Mouse (Mus musculus): ENCODE measurements around the gene Mrpl52. TPM values are rescaled to one million over a fixed set of nuclear protein-coding genes. Genes with fewer than 3 reads are reported as not detected.

The Mrpl52 gene
- total and polyA plus RNA-seq, 3 experiments, result 469 to 473 TPM; not detected in 1

- TF ChIP-seq SIN3A (IDR thresholded peaks at IDR 0.05; ENCODE audit: low read length) (peak; percentile 44; the same call in 1 of the 2 replicates), POLR2AphosphoS5 (IDR thresholded peaks at IDR 0.05; ENCODE audit: borderline replicate concordance, low read depth, low read length) (no peak), POLR2AphosphoS2 (IDR thresholded peaks at IDR 0.05; ENCODE audit: low read length) (no peak)
Observed at GRCm38 (mm10) chr14:54464293-54465005, 37.7 kb downstream of the Mrpl52 start (continued).

DNA sequence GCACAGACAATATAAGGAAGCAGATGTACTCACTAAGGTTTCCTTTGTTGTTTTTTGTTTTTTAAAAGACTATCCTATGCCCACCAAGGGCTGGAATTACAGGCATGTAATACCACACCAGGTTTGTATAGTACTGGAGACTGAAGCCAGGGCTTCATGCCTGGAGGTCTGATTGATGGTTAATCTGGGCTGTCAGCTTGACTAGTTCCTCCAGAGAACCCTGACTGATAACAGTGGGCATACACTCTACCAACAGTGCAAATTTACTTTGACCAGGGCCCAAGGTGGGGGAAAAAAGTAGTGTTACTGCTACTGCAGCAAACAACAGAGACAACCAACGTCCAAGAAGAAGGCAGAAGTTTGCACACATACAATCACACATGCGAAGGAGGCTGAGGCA is 44.8 kb downstream of the Mrpl52 start:
- Histone ChIP-seq H3K4me3 (ENCODE audit: control insufficient read depth in 1 of 2, insufficient read depth in 1 of 2, low read depth in 2 of 2, low read length in 2 of 2) (no peak overlapping the region), H3K36me3 (ENCODE audit: control insufficient read depth in 1 of 2, insufficient read depth in 2 of 2, low read length in 2 of 2) (peaks cover 0 to 8% of the 10 kb centered on the region in 2 experiments; a peak in 3 of 4 replicates)
- peak; percentile 46 for DNase-seq (ENCODE audit: low read depth, low spot score)

DNA sequence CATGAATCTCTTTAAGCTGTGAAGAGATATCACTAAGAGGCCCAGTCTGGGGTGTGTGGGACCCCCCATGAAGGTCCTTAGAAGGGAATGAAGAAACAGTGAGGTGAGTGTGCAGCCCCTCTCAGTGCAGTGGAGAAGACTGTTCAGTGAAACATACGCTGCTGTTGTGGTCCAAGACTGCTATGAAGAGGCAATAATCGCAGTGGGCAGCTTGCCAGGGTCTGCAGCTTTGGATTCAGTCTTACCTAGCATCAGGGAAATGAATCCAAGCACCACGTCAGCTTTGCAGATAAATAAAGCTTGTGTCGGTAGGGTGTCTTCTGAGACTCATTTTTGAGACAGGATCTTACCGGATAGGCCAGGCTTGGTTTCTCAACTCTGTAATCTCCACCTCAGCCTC is 46.0 kb downstream of the Mrpl52 start:
- H3K9ac ChIP-seq (ENCODE audit: control insufficient read depth, low read depth, low read length, poor library complexity, severe bottlenecking), result no peak overlapping the region
- peaks cover 12 to 21% of the 10 kb centered on the region in 2 experiments for H3K4me1 ChIP-seq (ENCODE audit: control insufficient read depth in 1 of 2, insufficient read depth in 2 of 2, low read length in 2 of 2)
- H3K27ac ChIP-seq (ENCODE audit: control insufficient read depth, low read depth, low read length), result no peak overlapping the region
- H3K79me2 ChIP-seq (ENCODE audit: control insufficient read depth, insufficient read depth, low read length, poor library complexity), result no peaks in the 10 kb centered on the region; the same call in 1 of the 2 replicates
- H3K9me3 ChIP-seq (replicated peaks; ENCODE audit: insufficient read depth, low read length), result no peaks in the 10 kb centered on the region
- peaks cover 0 to 14% of the 10 kb centered on the region in 2 experiments; a peak in 2 of 4 replicates for H3K36me3 ChIP-seq (ENCODE audit: control insufficient read depth in 1 of 2, insufficient read depth in 2 of 2, low read length in 2 of 2)
- H3K27me3 ChIP-seq (ENCODE audit: control insufficient read depth in 1 of 2, insufficient read depth in 2 of 2, low read length in 2 of 2), result no peaks in the 10 kb centered on the region
- TF ChIP-seq BHLHE40 (IDR thresholded peaks at IDR 0.05; ENCODE audit: borderline replicate concordance, low read depth, low read length), result no peak
- TF ChIP-seq ETS1 (IDR thresholded peaks at IDR 0.05; ENCODE audit: low read depth, low read length), result no peak
- no peak for TF ChIP-seq POLR2A (IDR thresholded peaks at IDR 0.05; ENCODE audit: control insufficient read depth in 1 of 2, insufficient read depth in 1 of 2, low read depth in 1 of 2, low read length in 2 of 2, poor library complexity in 1 of 2)
- no peak for TF ChIP-seq ZKSCAN1 (IDR thresholded peaks at IDR 0.05; ENCODE audit: low read depth, low read length)
- no peak for TF ChIP-seq GABPA (IDR thresholded peaks at IDR 0.05; ENCODE audit: low read depth, low read length)
- TF ChIP-seq MAZ (IDR thresholded peaks at IDR 0.05; ENCODE audit: low read depth, low read length), result no peak
- no peak for TF ChIP-seq MYC (IDR thresholded peaks at IDR 0.05; ENCODE audit: low read depth, low read length)
- no peak for TF ChIP-seq MAFK (IDR thresholded peaks at IDR 0.05; ENCODE audit: borderline replicate concordance, low read depth, low read length)
- TF ChIP-seq GATA1 (IDR thresholded peaks at IDR 0.05; ENCODE audit: low read depth, low read length), result no peak
- no peak for TF ChIP-seq HCFC1 (IDR thresholded peaks at IDR 0.05; ENCODE audit: low read depth, low read length)
- TF ChIP-seq MEF2A (IDR thresholded peaks at IDR 0.05; ENCODE audit: extremely low read depth, insufficient replicate concordance, low read depth, low read length, poor library complexity, severe bottlenecking), result no peak
- TF ChIP-seq MYB (IDR thresholded peaks at IDR 0.05; ENCODE audit: low read depth, low read length), result no peak
- TF ChIP-seq POLR2AphosphoS5 (IDR thresholded peaks at IDR 0.05; ENCODE audit: borderline replicate concordance, low read depth, low read length), result no peak
- no peak overlapping the region for H3K4me3 ChIP-seq (ENCODE audit: control insufficient read depth in 1 of 2, insufficient read depth in 1 of 2, low read depth in 2 of 2, low read length in 2 of 2)
- no peak for DNase-seq (ENCODE audit: low read depth, low spot score)

More for the DNA sequence above, 44.8 kb downstream of the Mrpl52 start:
- Histone ChIP-seq H3K27ac (ENCODE audit: control insufficient read depth, low read depth, low read length) (no peak overlapping the region), H3K79me2 (ENCODE audit: control insufficient read depth, insufficient read depth, low read length, poor library complexity) (peaks cover 4% of the 10 kb centered on the region; the same call in 1 of the 2 replicates), H3K4me1 (ENCODE audit: control insufficient read depth in 1 of 2, insufficient read depth in 2 of 2, low read length in 2 of 2) (peaks cover 2 to 8% of the 10 kb centered on the region in 2 experiments), H3K9me3 (replicated peaks; ENCODE audit: insufficient read depth, low read length) (no peaks in the 10 kb centered on the region), H3K27me3 (ENCODE audit: control insufficient read depth in 1 of 2, insufficient read depth in 2 of 2, low read length in 2 of 2) (no peaks in the 10 kb centered on the region), H3K9ac (ENCODE audit: control insufficient read depth, low read depth, low read length, poor library complexity, severe bottlenecking) (no peak overlapping the region)
- TF ChIP-seq MXI1 (IDR thresholded peaks at IDR 0.05; ENCODE audit: low read depth, low read length), result no peak
- no peak for TF ChIP-seq SIN3A (IDR thresholded peaks at IDR 0.05; ENCODE audit: low read length)
- TF ChIP-seq MEF2A (IDR thresholded peaks at IDR 0.05; ENCODE audit: extremely low read depth, insufficient replicate concordance, low read depth, low read length, poor library complexity, severe bottlenecking), result no peak
- TF ChIP-seq MYB (IDR thresholded peaks at IDR 0.05; ENCODE audit: low read depth, low read length), result no peak
- TF ChIP-seq MAZ (IDR thresholded peaks at IDR 0.05; ENCODE audit: low read depth, low read length), result no peak
- TF ChIP-seq TCF12 (IDR thresholded peaks at IDR 0.05; ENCODE audit: low read depth, low read length), result peak; percentile 63
- no peak for TF ChIP-seq MAFK (IDR thresholded peaks at IDR 0.05; ENCODE audit: borderline replicate concordance, low read depth, low read length)
- TF ChIP-seq ZC3H11A (IDR thresholded peaks at IDR 0.05; ENCODE audit: low read depth, low read length), result no peak
- peak; percentile 37 for TF ChIP-seq TAL1 (IDR thresholded peaks at IDR 0.05; ENCODE audit: low read length)
- TF ChIP-seq EP300 (IDR thresholded peaks at IDR 0.05; ENCODE audit: low read depth in 1 of 2, low read length in 2 of 2), result peak in 1 of 2 experiments; percentile 49; a peak in 1 of 4 replicates
- TF ChIP-seq CHD2 (IDR thresholded peaks at IDR 0.05; ENCODE audit: low read length), result no peak
- TF ChIP-seq ZMIZ1 (IDR thresholded peaks at IDR 0.05; ENCODE audit: low read depth, low read length), result no peak; the same call in 1 of the 2 replicates
- TF ChIP-seq RAD21 (IDR thresholded peaks at IDR 0.05; ENCODE audit: low read depth, low read length), result no peak
- no peak for TF ChIP-seq BHLHE40 (IDR thresholded peaks at IDR 0.05; ENCODE audit: borderline replicate concordance, low read depth, low read length)
- TF ChIP-seq KAT2A (conservative IDR thresholded peaks at IDR 0.05; ENCODE audit: low read depth, low read length), result no peak
- no peak for TF ChIP-seq JUND (IDR thresholded peaks at IDR 0.05; ENCODE audit: low read depth, low read length)
- TF ChIP-seq USF1 (IDR thresholded peaks at IDR 0.05; ENCODE audit: low read depth, low read length), result no peak
- TF ChIP-seq ETS1 (IDR thresholded peaks at IDR 0.05; ENCODE audit: low read depth, low read length), result no peak
- TF ChIP-seq POLR2A (IDR thresholded peaks at IDR 0.05; ENCODE audit: control insufficient read depth in 1 of 2, insufficient read depth in 1 of 2, low read depth in 1 of 2, low read length in 2 of 2, poor library complexity in 1 of 2), result 0 out of 4 replicates have a peak, but pooled peaks of 1 of the 2 experiments have one; percentile 10
- TF ChIP-seq ZNF384 (IDR thresholded peaks at IDR 0.05; ENCODE audit: low read depth, low read length), result no peak
- no peak for TF ChIP-seq ELF1 (IDR thresholded peaks at IDR 0.05; ENCODE audit: low read depth, low read length)
- TF ChIP-seq RCOR1 (IDR thresholded peaks at IDR 0.05; ENCODE audit: low read depth, low read length), result peak; percentile 47; the same call in 1 of the 2 replicates
- no peak for TF ChIP-seq POLR2AphosphoS5 (IDR thresholded peaks at IDR 0.05; ENCODE audit: borderline replicate concordance, low read depth, low read length)
- no peak for TF ChIP-seq ZKSCAN1 (IDR thresholded peaks at IDR 0.05; ENCODE audit: low read depth, low read length)
- peak; percentile 63 for TF ChIP-seq GATA1 (IDR thresholded peaks at IDR 0.05; ENCODE audit: low read depth, low read length)
- TF ChIP-seq UBTF (IDR thresholded peaks at IDR 0.05; ENCODE audit: borderline replicate concordance, insufficient read depth, low read depth, low read length), result no peak

Measured in MEL (cell line).